Mouse (Mus musculus) intestine, embryonic 14.5 days (tissue): ENCODE results near the gene Alg12. TPM values are rescaled to one million over a fixed set of nuclear protein-coding genes. Genes with fewer than 3 reads are reported as not detected.

Experiments used
- polyA plus RNA-seq: library from polyadenylated mRNA; unstranded; fragments of >200 nt; fragmentation: Nextera tagmentation; extraction: Ambion mirVana; gene quantifications from 2 replicates; pipeline ENCODE4 v1.2.1, GENCODE M21; 2014

The Alg12 gene
- polyA plus RNA-seq, 1 experiment from 2014 or later = 13.6 TPM

Other genes with a start within 250 kb of the Alg12 start
- gene Zdhhc25, start 219.0 kb downstream of the Alg12 start, polyA plus RNA-seq = not detected in 2 replicates
- 23.6 and 24.2 TPM in 2 replicates for gene Brd1, start 85.1 kb downstream of the Alg12 start, polyA plus RNA-seq
- gene Zbed4, start 67.7 kb downstream of the Alg12 start, polyA plus RNA-seq = 19.5 and 22.2 TPM in 2 replicates
- 79.9 and 95.1 TPM in 2 replicates for gene Creld2, start 328 bp upstream of the Alg12 start, polyA plus RNA-seq
- gene Pim3, start 42.9 kb upstream of the Alg12 start, polyA plus RNA-seq = 40.1 and 51.7 TPM in 2 replicates
- gene Ttll8, start 135.1 kb upstream of the Alg12 start, polyA plus RNA-seq = not detected in 2 replicates
- not detected in 2 replicates for gene Mlc1, start 159.7 kb upstream of the Alg12 start, polyA plus RNA-seq
- gene Mov10l1, start 163.6 kb upstream of the Alg12 start, polyA plus RNA-seq = not detected in 2 replicates
- gene Panx2, start 240.4 kb upstream of the Alg12 start, polyA plus RNA-seq = 0.23 and 0.71 TPM in 2 replicates